ENCODE assay signal across 18 mouse cellular contexts in genomic region chr8:12824562-12824961, GRCm38 (mm10). TPM values are rescaled to one million over a fixed set of nuclear protein-coding genes. Genes with fewer than 3 reads are reported as not detected.
A peak's percentile ranks its signal among the peaks of the same experiment; 100 is the strongest.
DNase-seq lines count a peak whose midpoint lies in the region; ATAC-seq and TF ChIP-seq lines count a peak whose summit lies in the region.
"Had no signal": no experiment of that assay in that cellular context is flagged by ENCODE, and none has a peak within 500 bp of the region (broad histone marks: within the 10 kb centered on the region; RNA-seq: fewer than 3 reads in every experiment).

No protein-coding gene starts in this region.

- 50% methylated on average over 10 of the region's 10 CpGs for WGBS in heart, embryonic 12.5 days
- 62% methylated on average over 10 of the region's 10 CpGs for WGBS in intestine, embryonic 16.5 days
- 64% methylated on average over 10 of the region's 10 CpGs for WGBS in intestine, embryonic 15.5 days
- 43% methylated on average over 10 of the region's 10 CpGs for WGBS in lung, embryonic 14.5 days

- TF ChIP-seq CTCF in lung, embryonic 14.5 days (IDR thresholded peaks at IDR 0.05; ENCODE audit: low read depth): peak; percentile 37; the same call in 1 of the 2 replicates

- intact Hi-C loops in heart, postnatal 25 days (cut with DNase I): no loop called here

- peak overlapping the region; percentile 29 for H3K4me2 ChIP-seq in heart, embryonic 12.5 days
- H3K4me2 ChIP-seq in intestine, embryonic 16.5 days (ENCODE audit: low read depth, low read length): no peak overlapping the region
- H3K4me2 ChIP-seq in intestine, embryonic 15.5 days (replicated peaks): no peak overlapping the region
- no peak overlapping the region for H3K4me2 ChIP-seq in lung, embryonic 14.5 days
- H3K4me2 ChIP-seq: forebrain, embryonic 12.5 days; lung, embryonic 15.5 days had no signal

- H3K9me3 ChIP-seq in heart, embryonic 12.5 days (replicated peaks): no peaks in the 10 kb centered on the region
- H3K9me3 ChIP-seq in intestine, embryonic 16.5 days (ENCODE audit: control insufficient read depth, low read length): no peaks in the 10 kb centered on the region
- H3K9me3 ChIP-seq in intestine, embryonic 15.5 days: no peaks in the 10 kb centered on the region
- H3K9me3 ChIP-seq in lung, embryonic 14.5 days (ENCODE audit: low read depth, low read length): no peaks in the 10 kb centered on the region
- H3K9me3 ChIP-seq: forebrain, embryonic 12.5 days; lung, embryonic 15.5 days had no signal

- peaks cover 36% of the 10 kb centered on the region for H3K4me1 ChIP-seq in heart, embryonic 12.5 days (replicated peaks)
- H3K4me1 ChIP-seq in intestine, embryonic 16.5 days (ENCODE audit: control insufficient read depth, insufficient read depth, low read length): peaks cover 13% of the 10 kb centered on the region; the same call in 1 of the 2 replicates
- no peaks in the 10 kb centered on the region for H3K4me1 ChIP-seq in intestine, embryonic 15.5 days (replicated peaks)
- H3K4me1 ChIP-seq in lung, embryonic 14.5 days (ENCODE audit: insufficient read depth): no peaks in the 10 kb centered on the region

- no peak for DNase-seq in heart, postnatal 25 days (ENCODE audit: low spot score)
- DNase-seq in lung, embryonic 14.5 days: no peak
- DNase-seq in lung, postnatal 36 days: no peak
- DNase-seq: adrenal gland, adult 8-10 months; B cell, adult 2 months; cerebellum, postnatal 14 days; embryo, embryonic 11 days; gastrocnemius, postnatal 25 days; kidney, postnatal 25 days; layer of hippocampus, adult 9-11 months; thymus, postnatal 4 days had no signal

- no peaks in the 10 kb centered on the region for H3K27me3 ChIP-seq in heart, embryonic 12.5 days (replicated peaks)
- H3K27me3 ChIP-seq in intestine, embryonic 16.5 days (replicated peaks; ENCODE audit: control insufficient read depth, insufficient read depth, low read length): no peaks in the 10 kb centered on the region
- no peaks in the 10 kb centered on the region for H3K27me3 ChIP-seq in intestine, embryonic 15.5 days (replicated peaks)
- no peaks in the 10 kb centered on the region for H3K27me3 ChIP-seq in lung, embryonic 14.5 days (ENCODE audit: insufficient read depth, low read length)
- H3K27me3 ChIP-seq: forebrain, embryonic 12.5 days; lung, embryonic 15.5 days had no signal

- H3K27ac ChIP-seq in heart, embryonic 12.5 days (ENCODE audit: poor library complexity, severe bottlenecking): peak overlapping the region; percentile 74
- peak overlapping the region; percentile 76; the same call in 1 of the 2 replicates for H3K27ac ChIP-seq in intestine, embryonic 16.5 days (ENCODE audit: low read length)
- no peak overlapping the region for H3K27ac ChIP-seq in intestine, embryonic 15.5 days
- H3K27ac ChIP-seq in lung, embryonic 14.5 days (ENCODE audit: low read depth): no peak overlapping the region
- H3K27ac ChIP-seq: forebrain, embryonic 12.5 days had no signal

- peak; percentile 62; the same call in 1 of the 2 replicates for ATAC-seq in heart, embryonic 12.5 days (ENCODE audit: insufficient number of reproducible peaks, low FRiP score)
- 0 out of 2 replicates have a peak, but pooled peaks have one; percentile 29 for ATAC-seq in intestine, embryonic 16.5 days
- ATAC-seq in intestine, embryonic 15.5 days: no peak
- no peak for ATAC-seq in lung, embryonic 14.5 days (ENCODE audit: insufficient read depth)
- ATAC-seq in frontal cortex, adult (ENCODE audit: low TSS enrichment): no peak
- ATAC-seq: inflammation-experienced regulatory T-cells, adult 6 months had no signal

- H3K4me3 ChIP-seq in heart, embryonic 12.5 days: no peak overlapping the region
- no peak overlapping the region for H3K4me3 ChIP-seq in intestine, embryonic 16.5 days (ENCODE audit: low read length)
- H3K4me3 ChIP-seq in intestine, embryonic 15.5 days (replicated peaks): no peak overlapping the region
- H3K4me3 ChIP-seq in lung, embryonic 14.5 days (ENCODE audit: low read depth, low read length): no peak overlapping the region
- H3K4me3 ChIP-seq: forebrain, embryonic 12.5 days; lung, embryonic 15.5 days had no signal

- peaks cover 64% of the 10 kb centered on the region for H3K36me3 ChIP-seq in heart, embryonic 12.5 days
- H3K36me3 ChIP-seq in intestine, embryonic 16.5 days (ENCODE audit: control insufficient read depth, insufficient read depth, low read length): 0 out of 2 replicates have a peak, but pooled peaks cover 10% of the 10 kb centered on the region
- H3K36me3 ChIP-seq in intestine, embryonic 15.5 days: peaks cover 31% of the 10 kb centered on the region
- peaks cover 74% of the 10 kb centered on the region for H3K36me3 ChIP-seq in lung, embryonic 14.5 days (ENCODE audit: insufficient read depth)

- H3K9ac ChIP-seq in heart, embryonic 12.5 days: peak overlapping the region; percentile 1; the same call in 1 of the 2 replicates
- H3K9ac ChIP-seq in intestine, embryonic 16.5 days (ENCODE audit: low read depth, low read length): no peak overlapping the region
- no peak overlapping the region for H3K9ac ChIP-seq in intestine, embryonic 15.5 days
- no peak overlapping the region for H3K9ac ChIP-seq in lung, embryonic 14.5 days
- H3K9ac ChIP-seq: forebrain, embryonic 12.5 days; lung, embryonic 15.5 days had no signal

RNA-seq across cellular contexts. Expression of gene Mcf2l, which starts 49.0 kb away (rescaled TPM):
- 11.4 and 11.5 TPM in 2 replicates for polyA plus RNA-seq in heart, embryonic 12.5 days (2016; fragmentation: Nextera tagmentation; extraction: Ambion mirVana)
- 10 to 100 TPM; 44.7 to 69.4 TPM for total RNA-seq in heart, postnatal 25 days (2021)
- polyA plus RNA-seq in intestine, embryonic 16.5 days (2015; fragmentation: Nextera tagmentation; extraction: Ambion mirVana): 13.3 and 14.1 TPM in 2 replicates
- 13.1 and 13.7 TPM in 2 replicates for polyA plus RNA-seq in intestine, embryonic 15.5 days (2015; fragmentation: Nextera tagmentation; extraction: Ambion mirVana)
- 11.6 and 13.4 TPM in 2 replicates for polyA plus RNA-seq in lung, embryonic 14.5 days (2014; fragmentation: Nextera tagmentation; extraction: Ambion mirVana)

Comparison
In these comparisons a context has a peak if more than half of its experiments do, and no peak if none do; other contexts are left out.
1. ATAC-seq: peak in heart, embryonic 12.5 days (single experiment) and intestine, embryonic 16.5 days (single experiment); none in intestine, embryonic 15.5 days (single experiment), lung, embryonic 14.5 days (single experiment) and frontal cortex, adult (single experiment).
2. H3K27ac ChIP-seq: peak in heart, embryonic 12.5 days (single experiment) and intestine, embryonic 16.5 days (single experiment); none in intestine, embryonic 15.5 days (single experiment) and lung, embryonic 14.5 days (single experiment).